Mouse (Mus musculus): ENCODE data around the gene Nfib. TPM values are rescaled to one million over a fixed set of nuclear protein-coding genes. Genes with fewer than 3 reads are reported as not detected.

Nfib gene
- polyA plus RNA-seq, 1 experiment, result 4.1 TPM

GRCm38 (mm10) chr4:82572410-82573290, 132.9 kb downstream of the Nfib start:
- Histone ChIP-seq H3K4me1 (ENCODE audit: control insufficient read depth, insufficient read depth, low read length) (no peaks in the 10 kb centered on the region), H3K4me3 (replicated peaks; ENCODE audit: control insufficient read depth, low read depth, low read length) (no peak overlapping the region), H3K27ac (ENCODE audit: control insufficient read depth, insufficient read depth, low read depth, low read length, poor library complexity) (no peak overlapping the region)
- TF ChIP-seq POLR2A (IDR thresholded peaks at IDR 0.05; ENCODE audit: borderline replicate concordance, control insufficient read depth, low read depth, low read length) (no peak), CTCF (IDR thresholded peaks at IDR 0.05; ENCODE audit: control insufficient read depth, insufficient read depth, low read length) (no peak)
- WGBS, result 77% methylated on average over 13 of the region's 13 CpGs

DNA sequence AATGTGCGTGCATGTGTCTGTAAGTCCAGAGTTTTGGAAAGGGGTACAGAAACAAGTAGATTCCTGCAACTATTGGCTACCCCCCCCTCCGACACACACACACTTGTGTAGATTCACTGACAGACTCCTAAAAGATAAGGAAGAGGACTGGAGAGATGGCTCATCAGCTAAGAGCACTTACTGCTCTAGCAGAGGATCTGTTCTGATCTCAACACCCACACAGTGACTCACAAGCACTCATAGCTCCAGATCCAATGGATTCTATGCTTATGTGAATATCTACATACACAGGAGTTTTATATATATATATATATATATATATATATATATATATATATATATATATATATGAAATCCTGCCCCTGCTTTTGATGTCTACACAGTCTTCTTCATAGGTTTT, 146.7 kb downstream of the Nfib start:
- no peak overlapping the region for H3K4me3 ChIP-seq (replicated peaks; ENCODE audit: control insufficient read depth, low read depth, low read length)
- TF ChIP-seq POLR2A (IDR thresholded peaks at IDR 0.05; ENCODE audit: borderline replicate concordance, control insufficient read depth, low read depth, low read length), result no peak
- no peaks in the 10 kb centered on the region for H3K4me1 ChIP-seq (ENCODE audit: control insufficient read depth, insufficient read depth, low read length)
- WGBS, result 69% methylated on average over 2 of the region's 2 CpGs
- no peak overlapping the region for H3K27ac ChIP-seq (ENCODE audit: control insufficient read depth, insufficient read depth, low read depth, low read length, poor library complexity)

GRCm38 (mm10) chr4:82555673-82556171, 149.8 kb downstream of the Nfib start:
- no peak for TF ChIP-seq POLR2A (IDR thresholded peaks at IDR 0.05; ENCODE audit: borderline replicate concordance, control insufficient read depth, low read depth, low read length)
- TF ChIP-seq CTCF (IDR thresholded peaks at IDR 0.05; ENCODE audit: control insufficient read depth, insufficient read depth, low read length), result no peak
- H3K4me1 ChIP-seq (ENCODE audit: control insufficient read depth, insufficient read depth, low read length), result no peaks in the 10 kb centered on the region
- 82% methylated on average over 16 of the region's 16 CpGs for WGBS
- H3K4me3 ChIP-seq (replicated peaks; ENCODE audit: control insufficient read depth, low read depth, low read length), result no peak overlapping the region
- no peak overlapping the region for H3K27ac ChIP-seq (ENCODE audit: control insufficient read depth, insufficient read depth, low read depth, low read length, poor library complexity)

DNA sequence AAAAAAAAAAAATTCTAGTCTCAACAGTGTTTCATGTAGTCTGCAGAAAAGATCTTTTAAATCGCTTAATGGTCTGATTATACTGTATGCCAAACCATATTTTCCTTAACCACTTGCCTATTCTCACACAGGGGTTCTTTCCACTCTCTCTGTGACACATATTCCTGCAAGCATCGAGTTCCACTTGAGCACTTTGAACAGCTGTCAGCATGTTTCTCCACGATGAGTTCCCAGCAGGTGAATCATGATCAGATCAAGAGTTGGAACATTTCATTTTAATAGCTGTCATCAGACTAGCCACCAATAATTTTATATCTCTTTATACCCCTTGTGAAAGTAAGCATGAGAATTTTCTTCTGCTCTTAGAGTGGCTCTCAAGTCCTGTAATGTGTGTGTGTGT, 151.9 kb downstream of the Nfib start:
- H3K27ac ChIP-seq (ENCODE audit: control insufficient read depth, insufficient read depth, low read depth, low read length, poor library complexity), result no peak overlapping the region
- no peaks in the 10 kb centered on the region for H3K4me1 ChIP-seq (ENCODE audit: control insufficient read depth, insufficient read depth, low read length)
- no peak overlapping the region for H3K4me3 ChIP-seq (replicated peaks; ENCODE audit: control insufficient read depth, low read depth, low read length)
- TF ChIP-seq POLR2A (IDR thresholded peaks at IDR 0.05; ENCODE audit: borderline replicate concordance, control insufficient read depth, low read depth, low read length), result no peak
- TF ChIP-seq CTCF (IDR thresholded peaks at IDR 0.05; ENCODE audit: control insufficient read depth, insufficient read depth, low read length), result no peak
- WGBS, result 68% methylated on average over 3 of the region's 3 CpGs

DNA sequence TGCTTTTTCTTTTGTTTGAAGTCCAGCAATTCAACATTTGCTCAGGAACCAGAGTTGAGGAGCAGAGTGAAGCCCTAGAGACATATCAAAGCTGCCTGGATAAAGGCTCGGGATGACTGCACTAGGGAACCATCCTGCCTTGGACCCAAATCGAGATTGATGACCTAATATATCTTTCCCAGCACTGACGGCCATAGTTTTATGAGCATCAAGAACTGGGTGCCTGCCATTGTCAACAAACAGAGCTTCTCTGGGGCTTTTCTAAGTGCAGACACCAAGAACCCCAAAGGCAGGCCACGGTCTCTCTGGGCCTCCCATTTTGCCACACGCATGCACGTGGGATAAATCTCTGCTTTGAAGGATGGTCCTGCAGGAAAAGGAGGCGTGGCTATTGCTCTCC, 153.3 kb downstream of the Nfib start:
- no peak overlapping the region for H3K4me3 ChIP-seq (replicated peaks; ENCODE audit: control insufficient read depth, low read depth, low read length)
- TF ChIP-seq CTCF (IDR thresholded peaks at IDR 0.05; ENCODE audit: control insufficient read depth, insufficient read depth, low read length) (no peak), POLR2A (IDR thresholded peaks at IDR 0.05; ENCODE audit: borderline replicate concordance, control insufficient read depth, low read depth, low read length) (no peak)
- 63% methylated on average over 7 of the region's 7 CpGs for WGBS
- H3K4me1 ChIP-seq (ENCODE audit: control insufficient read depth, insufficient read depth, low read length), result no peaks in the 10 kb centered on the region
- no peak overlapping the region for H3K27ac ChIP-seq (ENCODE audit: control insufficient read depth, insufficient read depth, low read depth, low read length, poor library complexity)

DNA sequence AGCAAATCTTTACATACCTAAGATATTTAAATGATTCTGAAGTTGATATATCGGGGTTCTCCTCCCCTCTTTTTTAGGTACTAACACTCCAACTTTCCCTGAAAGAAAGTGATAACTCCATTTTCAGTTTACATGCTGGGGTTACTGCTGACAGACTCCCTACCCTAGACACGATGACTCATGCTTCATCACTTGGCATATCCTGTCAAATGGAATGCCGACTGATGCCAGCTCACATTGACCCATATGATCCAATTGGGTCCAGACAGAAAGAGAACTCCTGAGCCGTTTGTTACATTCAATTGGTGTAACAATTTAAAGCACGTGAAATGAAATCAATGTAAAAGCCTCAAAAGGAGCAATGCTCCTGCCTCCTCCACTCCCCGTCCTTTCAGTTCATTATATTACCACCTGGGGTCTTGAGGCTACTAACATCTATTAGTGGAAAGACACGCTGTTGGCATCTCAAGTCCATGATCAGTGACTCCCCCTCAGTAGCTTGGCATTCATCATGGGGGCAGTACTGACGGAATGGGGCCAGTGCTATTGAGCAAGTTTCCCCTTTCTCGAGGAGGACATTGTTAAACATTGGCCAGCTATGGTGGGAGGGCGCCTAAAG, 155.7 kb downstream of the Nfib start:
- TF ChIP-seq POLR2A (IDR thresholded peaks at IDR 0.05; ENCODE audit: borderline replicate concordance, control insufficient read depth, low read depth, low read length) (no peak), CTCF (IDR thresholded peaks at IDR 0.05; ENCODE audit: control insufficient read depth, insufficient read depth, low read length) (no peak)
- 81% methylated on average over 10 of the region's 10 CpGs for WGBS
- H3K4me1 ChIP-seq (ENCODE audit: control insufficient read depth, insufficient read depth, low read length), result no peaks in the 10 kb centered on the region

GRCm38 (mm10) chr4:82548247-82548646, 157.3 kb downstream of the Nfib start:
- Histone ChIP-seq H3K27ac (ENCODE audit: control insufficient read depth, insufficient read depth, low read depth, low read length, poor library complexity) (no peak overlapping the region), H3K4me1 (ENCODE audit: control insufficient read depth, insufficient read depth, low read length) (no peaks in the 10 kb centered on the region), H3K4me3 (replicated peaks; ENCODE audit: control insufficient read depth, low read depth, low read length) (no peak overlapping the region)
- WGBS, result 64% methylated on average over 1 of the region's 1 CpGs
- TF ChIP-seq CTCF (IDR thresholded peaks at IDR 0.05; ENCODE audit: control insufficient read depth, insufficient read depth, low read length) (no peak), POLR2A (IDR thresholded peaks at IDR 0.05; ENCODE audit: borderline replicate concordance, control insufficient read depth, low read depth, low read length) (no peak)

More for the DNA sequence above, 155.7 kb downstream of the Nfib start:
- no peak overlapping the region for H3K4me3 ChIP-seq (replicated peaks; ENCODE audit: control insufficient read depth, low read depth, low read length)
- H3K27ac ChIP-seq (ENCODE audit: control insufficient read depth, insufficient read depth, low read depth, low read length, poor library complexity), result no peak overlapping the region

DNA sequence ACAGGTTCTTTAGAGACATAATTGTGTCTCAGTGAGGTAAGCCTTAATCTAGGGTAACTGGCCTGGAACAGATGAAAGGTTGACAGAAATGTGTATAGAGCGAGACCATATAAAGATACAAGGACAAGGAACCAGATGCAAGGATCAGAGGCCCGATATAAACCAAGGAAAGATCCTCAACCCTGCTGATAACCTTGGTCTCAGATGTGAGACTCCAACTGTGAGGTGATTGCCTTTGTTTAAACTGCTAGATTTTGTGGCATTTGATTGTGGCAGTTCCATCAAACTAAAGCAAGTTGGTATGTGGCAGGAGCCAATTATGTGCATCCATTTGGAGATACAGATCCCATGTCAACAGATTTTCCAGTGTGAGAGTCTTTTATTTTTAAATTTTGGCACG, 161.6 kb downstream of the Nfib start:
- Histone ChIP-seq H3K4me1 (ENCODE audit: control insufficient read depth, insufficient read depth, low read length) (no peaks in the 10 kb centered on the region), H3K4me3 (replicated peaks; ENCODE audit: control insufficient read depth, low read depth, low read length) (no peak overlapping the region), H3K27ac (ENCODE audit: control insufficient read depth, insufficient read depth, low read depth, low read length, poor library complexity) (no peak overlapping the region)
- TF ChIP-seq CTCF (IDR thresholded peaks at IDR 0.05; ENCODE audit: control insufficient read depth, insufficient read depth, low read length), result no peak
- TF ChIP-seq POLR2A (IDR thresholded peaks at IDR 0.05; ENCODE audit: borderline replicate concordance, control insufficient read depth, low read depth, low read length), result no peak
- 69% methylated on average over 3 of the region's 3 CpGs for WGBS

All from bone marrow, adult 2 months (tissue).